Mouse (Mus musculus) liver (tissue): ENCODE results near the gene Cbr4.
A peak's percentile ranks its signal among the peaks of the same experiment; 100 is the strongest.

ENCODE experiments used
- DNase-seq: peaks from one replicate; pipeline ENCODE4 v3.0.0-alpha.2; 2020; ENCODE audit warnings: mixed read lengths

Gene Cbr4

GRCm38 (mm10) chr8:61497110-61497509 is 9.6 kb downstream of the Cbr4 start:
- DNase-seq = no peak

GRCm38 (mm10) chr8:61499035-61499434 is 11.5 kb downstream of the Cbr4 start:
- DNase-seq = no peak

GRCm38 (mm10) chr8:61500914-61501313 is 13.4 kb downstream of the Cbr4 start:
- no peak for DNase-seq

GRCm38 (mm10) chr8:61502277-61502676 is 14.7 kb downstream of the Cbr4 start:
- DNase-seq = no peak

GRCm38 (mm10) chr8:61515110-61515930 is 27.8 kb downstream of the Cbr4 start:
- no peak for DNase-seq

- peak; percentile 69 for DNase-seq
Observed at GRCm38 (mm10) chr8:61515931-61516744, 28.6 kb downstream of the Cbr4 start.

GRCm38 (mm10) chr8:61516745-61517501 is 29.4 kb downstream of the Cbr4 start:
- DNase-seq = no peak

- DNase-seq = no peak
Observed at GRCm38 (mm10) chr8:61517502-61518185, 30.1 kb downstream of the Cbr4 start.

GRCm38 (mm10) chr8:61522132-61522531 is 34.6 kb downstream of the Cbr4 start:
- DNase-seq = no peak

- no peak for DNase-seq
Observed at GRCm38 (mm10) chr8:61527037-61527436, 39.5 kb downstream of the Cbr4 start.

GRCm38 (mm10) chr8:61528197-61528596 is 40.7 kb downstream of the Cbr4 start:
- DNase-seq = no peak

- DNase-seq = no peak
Observed at GRCm38 (mm10) chr8:61528642-61529041, 41.1 kb downstream of the Cbr4 start.

GRCm38 (mm10) chr8:61531944-61532795 is 44.6 kb downstream of the Cbr4 start:
- DNase-seq = no peak

- no peak for DNase-seq
Observed at GRCm38 (mm10) chr8:61532831-61533230, 45.3 kb downstream of the Cbr4 start.

- DNase-seq = no peak
Observed at GRCm38 (mm10) chr8:61533356-61533926, 45.9 kb downstream of the Cbr4 start.

- DNase-seq = no peak
Observed at GRCm38 (mm10) chr8:61535472-61535871, 47.9 kb downstream of the Cbr4 start.

GRCm38 (mm10) chr8:61537471-61537870 is 49.9 kb downstream of the Cbr4 start:
- DNase-seq = no peak

- peak; percentile 79 for DNase-seq
Observed at GRCm38 (mm10) chr8:61539828-61540500, 52.4 kb downstream of the Cbr4 start.

GRCm38 (mm10) chr8:61549585-61549984 is 62.1 kb downstream of the Cbr4 start:
- DNase-seq = no peak

- DNase-seq = peak; percentile 30
Observed at GRCm38 (mm10) chr8:61550006-61550748, 62.6 kb downstream of the Cbr4 start.
